Mouse (Mus musculus): ENCODE measurements around the gene Kcnn4. TPM values are rescaled to one million over a fixed set of nuclear protein-coding genes. Genes with fewer than 3 reads are reported as not detected.
"Not testable (repeated sequence)": the region's sequence is repeated elsewhere in the genome, so short reads cannot be mapped to it uniquely, and the experiment has no call there.

The Kcnn4 gene
- total RNA-seq, 2 experiments from 2014 or later: 0.79 to 1.3 TPM

DNA sequence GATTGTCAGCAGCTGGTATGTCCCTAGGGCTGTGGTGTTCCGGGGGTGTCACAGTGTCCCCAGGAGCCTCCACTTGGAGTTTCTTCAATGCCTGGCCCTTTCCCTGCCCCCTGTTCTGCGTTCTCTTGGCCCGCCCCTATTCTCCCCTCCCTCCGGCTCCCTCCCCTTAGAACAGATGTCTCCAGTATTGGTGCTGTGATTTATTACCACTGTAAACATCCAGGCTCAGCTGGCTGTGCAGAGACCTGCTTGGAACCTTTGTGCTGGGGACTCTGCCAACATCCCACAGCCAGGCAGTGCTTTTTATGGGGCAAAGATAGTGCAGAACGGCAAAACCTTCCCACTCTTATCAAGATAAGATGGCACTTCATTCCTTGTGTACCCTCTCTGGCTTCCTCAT lies 21.0 kb downstream of the Kcnn4 start:
- DNase-seq: peak in 1 of 2 experiments; percentile 47

DNA sequence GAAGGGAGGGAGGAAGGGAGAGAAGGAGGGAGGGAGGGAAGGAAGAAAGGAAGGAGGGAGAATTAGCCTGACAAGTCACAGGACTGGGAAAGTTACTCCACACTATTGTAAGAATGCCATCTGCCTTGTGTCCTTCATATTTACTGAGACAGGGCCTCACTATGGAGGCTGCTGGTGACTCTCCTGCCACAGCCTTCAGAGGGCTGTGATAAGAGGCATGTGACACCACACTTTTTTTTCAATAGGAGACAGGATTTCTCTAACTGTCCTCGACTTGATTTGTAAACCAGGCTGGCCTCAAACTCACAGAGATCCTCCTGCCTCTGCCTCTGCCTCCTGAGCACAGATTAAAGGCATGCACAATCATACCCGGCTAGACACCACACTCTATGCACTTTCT lies 21.6 kb downstream of the Kcnn4 start:
- no peak for DNase-seq

DNA sequence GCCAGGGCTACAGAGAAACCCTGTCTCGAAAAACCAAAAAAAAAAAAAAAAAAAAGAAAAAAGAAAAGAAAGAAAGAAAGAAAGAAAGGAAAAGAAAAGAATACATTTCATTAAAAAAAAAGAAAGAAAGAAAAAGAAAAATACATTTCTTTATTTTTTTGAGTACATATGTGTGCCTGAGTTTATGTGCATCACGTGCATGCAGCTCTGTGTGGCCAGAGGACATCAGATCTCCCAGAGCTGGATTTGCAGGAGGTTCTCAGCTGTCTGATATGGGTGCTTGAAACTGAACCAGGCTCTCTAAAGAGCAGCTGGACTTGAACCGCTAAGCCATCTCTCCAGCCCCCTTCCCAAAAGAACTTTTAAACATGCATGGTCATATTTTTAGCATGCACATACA lies 24.0 kb downstream of the Kcnn4 start:
- no peak for DNase-seq

DNA sequence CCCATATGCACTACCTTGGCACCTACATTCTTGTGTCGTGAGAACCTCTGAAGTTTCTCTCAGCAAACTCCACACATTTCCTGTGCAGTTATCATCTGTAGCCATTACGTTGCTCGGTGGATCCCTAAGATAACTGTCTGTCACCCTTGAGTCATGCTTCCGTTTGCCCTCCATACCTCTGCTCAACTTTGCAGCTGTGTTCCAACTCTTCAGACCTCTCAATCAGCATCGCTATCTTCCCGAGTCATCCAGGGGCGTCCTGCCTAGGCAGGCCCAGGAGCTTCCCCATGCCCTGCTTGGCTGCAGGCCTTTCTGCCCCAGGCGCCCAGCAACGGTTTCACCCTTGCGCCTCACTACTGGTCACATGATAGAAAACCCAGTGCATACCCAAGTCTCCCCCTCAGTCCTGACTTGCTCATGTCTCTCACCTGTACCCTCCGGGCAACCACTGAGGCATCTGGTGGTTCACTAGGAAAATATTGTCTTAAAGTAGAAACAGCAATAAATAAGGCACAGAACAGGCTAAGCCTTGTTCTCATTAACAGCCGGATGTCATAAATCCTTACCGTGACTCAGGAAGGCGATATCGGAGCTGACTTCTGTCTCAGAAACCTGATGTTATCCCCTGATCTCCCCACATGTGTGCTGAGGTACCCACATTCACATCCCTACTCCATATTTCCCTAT lies 24.6 kb downstream of the Kcnn4 start:
- DNase-seq: no peak

- DNase-seq: no peak
Measured at GRCm38 (mm10) chr7:24396832-24397231, 26.8 kb downstream of the Kcnn4 start.

DNA sequence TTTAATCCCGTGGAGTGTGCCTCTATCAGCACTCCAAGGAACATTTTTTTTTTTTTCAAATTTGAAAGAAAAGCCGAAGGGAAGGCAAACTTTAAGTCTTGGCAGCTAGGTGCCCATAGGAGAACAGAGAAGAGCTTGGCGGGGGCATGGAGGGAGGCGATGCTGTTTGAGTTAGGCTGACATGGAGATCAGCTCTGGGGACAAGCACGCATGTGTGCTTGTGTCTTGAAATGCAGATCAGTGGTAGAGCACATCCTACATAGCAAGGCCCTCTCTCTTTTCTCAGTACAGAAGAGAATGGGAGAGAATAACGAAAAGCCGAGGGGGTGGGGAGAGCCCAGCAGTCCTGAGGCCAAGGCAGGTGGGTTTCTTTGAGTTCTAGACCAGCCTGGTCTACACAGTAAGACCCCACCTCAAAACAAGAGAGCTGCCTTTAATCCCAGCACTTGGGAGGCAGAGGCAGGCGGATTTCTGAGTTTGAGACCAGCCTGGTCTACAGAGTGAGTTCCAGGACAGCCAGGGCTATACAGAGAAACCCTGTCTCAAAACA lies 28.4 kb downstream of the Kcnn4 start:
- DNase-seq: no peak

DNA sequence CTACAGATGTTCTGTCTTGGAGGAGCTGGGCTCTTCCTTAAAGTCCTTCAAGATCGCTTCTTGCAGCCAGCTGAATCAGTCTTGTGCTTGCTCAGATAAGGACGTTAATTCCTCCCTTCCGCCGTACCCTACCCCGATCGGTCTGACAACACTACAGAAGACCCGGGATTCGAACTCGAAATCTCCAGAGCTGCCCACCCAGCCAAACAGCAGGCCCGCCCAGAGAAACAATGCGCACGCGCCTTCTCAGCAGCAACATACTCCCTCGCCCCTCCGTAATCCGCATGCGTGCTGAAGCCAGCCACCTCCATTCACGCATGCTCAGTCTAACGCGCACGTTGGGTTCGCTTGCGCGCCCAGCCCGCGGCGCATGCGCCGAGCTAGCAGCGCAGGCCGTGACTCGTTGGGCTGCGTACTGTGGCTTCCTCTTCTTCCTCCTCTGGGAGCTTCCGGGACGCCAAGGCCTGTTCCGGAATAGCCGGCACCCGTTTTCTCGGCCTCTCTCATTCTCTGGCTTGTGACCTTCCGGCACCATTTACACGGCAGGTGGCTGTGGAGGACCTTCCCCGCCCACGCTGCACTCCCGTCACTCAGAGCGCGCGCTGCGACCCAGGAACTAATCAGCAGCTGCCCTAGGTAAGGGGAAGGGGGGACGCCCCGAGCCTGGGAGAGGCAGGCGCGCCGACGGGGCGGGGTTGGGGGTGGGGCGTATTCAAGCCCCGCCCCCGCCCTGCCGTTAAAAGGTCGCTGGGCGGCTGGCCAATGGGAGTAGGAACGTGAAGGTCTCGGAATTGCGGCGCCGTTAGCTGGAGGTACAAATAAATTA lies 29.4 kb downstream of the Kcnn4 start, which contains the start of gene Smg9:
Gene Smg9, plus strand, starts transcription at position 364 of the 826 bp plus-strand sequence.
- peak; percentile 97 to 98 for DNase-seq

GRCm38 (mm10) chr7:24400082-24400452 lies 30.0 kb downstream of the Kcnn4 start:
- no peak for DNase-seq

- not testable (repeated sequence) for DNase-seq
Measured at GRCm38 (mm10) chr7:24400489-24400888, 30.4 kb downstream of the Kcnn4 start.

GRCm38 (mm10) chr7:24402851-24403250 lies 32.8 kb downstream of the Kcnn4 start:
- no peak for DNase-seq

DNA sequence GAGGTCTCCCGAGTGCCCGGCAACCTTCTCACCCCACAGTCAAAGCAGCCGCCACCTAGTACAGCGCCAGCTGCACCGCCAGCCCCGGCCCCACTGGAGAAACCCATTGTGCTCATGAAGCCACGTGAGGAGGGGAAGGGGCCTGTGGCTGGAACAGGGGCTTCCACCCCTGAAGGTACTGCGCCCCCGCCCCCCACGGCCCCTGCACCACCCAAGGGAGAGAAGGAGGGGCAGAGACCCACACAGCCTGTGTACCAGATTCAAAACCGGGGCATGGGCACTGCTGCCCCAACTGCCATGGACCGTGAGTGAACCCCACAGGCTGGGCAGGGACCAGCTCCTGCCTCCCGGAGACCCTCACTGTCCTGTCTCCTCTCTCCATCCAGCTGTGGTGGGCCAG lies 35.6 kb downstream of the Kcnn4 start:
- DNase-seq: no peak

- peak; percentile 68 to 83 for DNase-seq
Measured at GRCm38 (mm10) chr7:24406528-24407344, 36.7 kb downstream of the Kcnn4 start.

GRCm38 (mm10) chr7:24408186-24408585 lies 38.1 kb downstream of the Kcnn4 start:
- DNase-seq: no peak

GRCm38 (mm10) chr7:24410123-24410522 lies 40.1 kb downstream of the Kcnn4 start:
- DNase-seq: no peak

- no peak for DNase-seq
Measured at GRCm38 (mm10) chr7:24410831-24411230, 40.8 kb downstream of the Kcnn4 start.

- DNase-seq: no peak
Measured at GRCm38 (mm10) chr7:24413630-24414029, 43.6 kb downstream of the Kcnn4 start.

- DNase-seq: no peak
Measured at GRCm38 (mm10) chr7:24415261-24415660, 45.2 kb downstream of the Kcnn4 start.

GRCm38 (mm10) chr7:24419579-24419978 lies 49.5 kb downstream of the Kcnn4 start:
- DNase-seq: no peak

DNA sequence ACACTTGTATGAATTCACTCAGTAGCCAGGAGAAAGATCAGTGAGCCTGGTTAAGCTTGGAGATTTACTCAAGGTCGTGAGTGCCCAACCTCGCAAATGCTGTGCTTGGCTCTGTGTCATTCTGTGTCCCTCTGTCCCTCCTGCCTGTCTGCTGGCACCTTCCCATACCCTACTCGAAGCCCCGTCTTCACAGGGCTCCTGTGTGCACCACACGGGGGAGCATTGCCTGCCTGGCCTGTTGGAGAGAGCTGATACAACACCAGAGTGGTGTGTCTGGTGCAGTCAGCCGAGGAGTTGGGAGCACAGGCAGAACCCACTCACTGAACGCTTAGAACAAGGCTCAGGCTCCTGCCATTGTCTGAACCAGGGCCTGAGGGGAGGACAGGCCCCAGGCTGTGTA lies 51.6 kb downstream of the Kcnn4 start:
- no peak for DNase-seq

- no peak for DNase-seq
Measured at GRCm38 (mm10) chr7:24422251-24422650, 52.2 kb downstream of the Kcnn4 start.

DNA sequence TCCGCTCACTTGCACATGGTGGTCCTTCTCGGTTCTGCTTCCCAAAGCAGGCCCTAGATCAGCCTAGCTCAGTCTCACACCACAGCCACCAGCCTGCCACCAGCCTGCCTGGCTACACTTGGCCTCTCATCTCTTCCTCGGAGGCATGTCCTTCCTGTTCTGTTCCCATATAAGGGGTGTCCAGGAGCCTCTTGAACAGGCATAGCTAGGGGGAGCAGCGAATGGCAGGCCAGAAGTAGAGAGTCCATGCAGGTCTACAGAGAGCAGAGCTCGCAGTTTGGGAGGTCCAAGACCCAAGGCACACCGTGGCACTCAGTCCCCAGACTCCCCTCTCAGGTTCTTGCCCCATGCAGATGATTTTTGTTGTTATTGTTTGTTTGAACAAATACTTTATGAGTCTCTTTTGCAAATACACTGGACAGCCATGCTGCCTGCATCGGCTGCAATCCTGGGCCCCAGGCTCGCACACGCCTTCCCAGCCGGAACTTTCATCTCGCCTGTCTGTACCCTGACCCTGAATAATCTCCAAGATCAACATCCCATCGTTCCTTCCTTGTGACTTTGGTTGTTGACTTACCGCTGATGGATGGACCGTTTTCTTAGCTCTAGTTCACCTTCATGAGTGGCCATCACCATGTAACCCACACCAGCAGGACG lies 53.2 kb downstream of the Kcnn4 start:
- no peak for DNase-seq

All from adrenal gland, postnatal 36 days (tissue).